In genomic region chr17:70301941-70302478, GRCm38 (mm10) we compare ENCODE assay signal across 17 mouse cellular contexts.
DNase-seq lines count a peak whose midpoint lies in the region; ATAC-seq and TF ChIP-seq lines count a peak whose summit lies in the region.
"Had no signal": no experiment of that assay in that cellular context is flagged by ENCODE, and none has a peak within 500 bp of the region (broad histone marks: within the 10 kb centered on the region; RNA-seq: fewer than 3 reads in every experiment).

No protein-coding gene starts in this region.

- H3K4me2 ChIP-seq in forebrain, embryonic 15.5 days (replicated peaks) = no peak overlapping the region
- no peak overlapping the region for H3K4me2 ChIP-seq in forebrain, embryonic 11.5 days (ENCODE audit: low read depth, low read length, severe bottlenecking)
- no peak overlapping the region for H3K4me2 ChIP-seq in forebrain, postnatal 0 days (ENCODE audit: low read depth)
- H3K4me2 ChIP-seq: midbrain, embryonic 11.5 days; neural tube, embryonic 13.5 days had no signal

- peak; percentile 48; the same call in 1 of the 2 replicates for ATAC-seq in forebrain, embryonic 15.5 days (replicated peaks)
- ATAC-seq in forebrain, embryonic 11.5 days (replicated peaks; ENCODE audit: low FRiP score) = no peak
- peak; percentile 20; the same call in 1 of the 2 replicates for ATAC-seq in forebrain, postnatal 0 days
- ATAC-seq: CD4-positive, CD25-positive, alpha-beta regulatory T cell, adult 4 months; lung, postnatal 0 days had no signal

- no peak overlapping the region for H3K9ac ChIP-seq in forebrain, embryonic 15.5 days (replicated peaks)
- H3K9ac ChIP-seq in forebrain, embryonic 11.5 days (ENCODE audit: low read length) = no peak overlapping the region
- H3K9ac ChIP-seq in forebrain, postnatal 0 days = no peak overlapping the region
- H3K9ac ChIP-seq: neural tube, embryonic 13.5 days had no signal

- H3K4me1 ChIP-seq in forebrain, embryonic 15.5 days = 0 out of 2 replicates have a peak, but pooled peaks cover 3% of the 10 kb centered on the region
- H3K4me1 ChIP-seq in forebrain, embryonic 11.5 days (replicated peaks; ENCODE audit: control insufficient read depth, insufficient read depth, low read length) = no peaks in the 10 kb centered on the region
- H3K4me1 ChIP-seq in forebrain, postnatal 0 days (ENCODE audit: insufficient read depth) = no peaks in the 10 kb centered on the region

- 61% methylated on average over 9 of the region's 9 CpGs for WGBS in forebrain, embryonic 15.5 days
- WGBS in forebrain, embryonic 11.5 days = 84% methylated on average over 9 of the region's 9 CpGs
- WGBS in forebrain, postnatal 0 days = 52% methylated on average over 9 of the region's 9 CpGs

- intact Hi-C loops in left cerebral cortex, adult 2 months (cut with DNase I) = no loop called here
- intact Hi-C loops in left cerebral cortex, postnatal 4 days (cut with DNase I) = no loop called here

- no peaks in the 10 kb centered on the region for H3K36me3 ChIP-seq in forebrain, embryonic 15.5 days
- H3K36me3 ChIP-seq in forebrain, embryonic 11.5 days (ENCODE audit: control insufficient read depth, insufficient read depth, low read length) = no peaks in the 10 kb centered on the region
- H3K36me3 ChIP-seq in forebrain, postnatal 0 days (ENCODE audit: insufficient read depth) = no peaks in the 10 kb centered on the region
- H3K36me3 ChIP-seq: neural tube, embryonic 13.5 days had no signal

- no peaks in the 10 kb centered on the region for H3K27me3 ChIP-seq in forebrain, embryonic 15.5 days
- H3K27me3 ChIP-seq in forebrain, embryonic 11.5 days (ENCODE audit: control insufficient read depth, insufficient read depth, low read length) = no peaks in the 10 kb centered on the region
- no peaks in the 10 kb centered on the region for H3K27me3 ChIP-seq in forebrain, postnatal 0 days (ENCODE audit: insufficient read depth, low read length)
- H3K27me3 ChIP-seq: neural tube, embryonic 13.5 days had no signal

- no peak overlapping the region for H3K4me3 ChIP-seq in forebrain, embryonic 15.5 days
- H3K4me3 ChIP-seq in forebrain, embryonic 11.5 days (ENCODE audit: low read depth, low read length) = no peak overlapping the region
- H3K4me3 ChIP-seq in left cerebral cortex, adult 2 months = no peak overlapping the region
- H3K4me3 ChIP-seq in forebrain, postnatal 0 days (ENCODE audit: low read depth, low read length) = no peak overlapping the region
- H3K4me3 ChIP-seq: neural tube, embryonic 13.5 days had no signal

- no peaks in the 10 kb centered on the region for H3K9me3 ChIP-seq in forebrain, embryonic 15.5 days
- no peaks in the 10 kb centered on the region for H3K9me3 ChIP-seq in forebrain, embryonic 11.5 days (ENCODE audit: control insufficient read depth, low read length)
- H3K9me3 ChIP-seq in forebrain, postnatal 0 days (ENCODE audit: low read length) = no peaks in the 10 kb centered on the region
- H3K9me3 ChIP-seq: neural tube, embryonic 13.5 days had no signal

- H3K27ac ChIP-seq in forebrain, embryonic 15.5 days (replicated peaks) = no peak overlapping the region
- no peak overlapping the region for H3K27ac ChIP-seq in forebrain, embryonic 11.5 days (ENCODE audit: low read depth, low read length)
- no peak overlapping the region for H3K27ac ChIP-seq in left cerebral cortex, adult 2 months
- H3K27ac ChIP-seq in forebrain, postnatal 0 days (ENCODE audit: low read depth, low read length) = no peak overlapping the region
- H3K27ac ChIP-seq: kidney, postnatal 0 days; neural tube, embryonic 13.5 days had no signal

- TF ChIP-seq CTCF in left cerebral cortex, adult 2 months (IDR thresholded peaks at IDR 0.05) = peak; percentile 7
- 0 out of 2 replicates have a peak, but pooled peaks have one; percentile 5 for TF ChIP-seq CTCF in forebrain, postnatal 0 days (IDR thresholded peaks at IDR 0.05; ENCODE audit: low read depth)

- DNase-seq in cerebellum, adult 11-12 months = peak; percentile 16
- no peak for DNase-seq in cerebellum, postnatal 36 days
- no peak for DNase-seq in forebrain, embryonic 11.5 days (ENCODE audit: low spot score)
- no peak for DNase-seq in left cerebral cortex, adult 2 months (ENCODE audit: extremely low spot score in 1 of 2, low spot score in 2 of 2)
- DNase-seq in left cerebral cortex, postnatal 4 days = no peak
- no peak for DNase-seq in forebrain, postnatal 0 days
- no peak for DNase-seq in spleen, adult 18-20 months
- DNase-seq: embryo, embryonic 11 days; kidney, adult 11 months; liver; thymus, postnatal 36 days had no signal
